Mouse (Mus musculus): ENCODE data around the gene Rbm34. TPM values are rescaled to one million over a fixed set of nuclear protein-coding genes. Genes with fewer than 3 reads are reported as not detected.

Rbm34 gene
- 19.7 and 22.1 TPM in 2 replicates for polyA plus RNA-seq (2014; fragmentation: Nextera tagmentation; extraction: Ambion mirVana)

DNA sequence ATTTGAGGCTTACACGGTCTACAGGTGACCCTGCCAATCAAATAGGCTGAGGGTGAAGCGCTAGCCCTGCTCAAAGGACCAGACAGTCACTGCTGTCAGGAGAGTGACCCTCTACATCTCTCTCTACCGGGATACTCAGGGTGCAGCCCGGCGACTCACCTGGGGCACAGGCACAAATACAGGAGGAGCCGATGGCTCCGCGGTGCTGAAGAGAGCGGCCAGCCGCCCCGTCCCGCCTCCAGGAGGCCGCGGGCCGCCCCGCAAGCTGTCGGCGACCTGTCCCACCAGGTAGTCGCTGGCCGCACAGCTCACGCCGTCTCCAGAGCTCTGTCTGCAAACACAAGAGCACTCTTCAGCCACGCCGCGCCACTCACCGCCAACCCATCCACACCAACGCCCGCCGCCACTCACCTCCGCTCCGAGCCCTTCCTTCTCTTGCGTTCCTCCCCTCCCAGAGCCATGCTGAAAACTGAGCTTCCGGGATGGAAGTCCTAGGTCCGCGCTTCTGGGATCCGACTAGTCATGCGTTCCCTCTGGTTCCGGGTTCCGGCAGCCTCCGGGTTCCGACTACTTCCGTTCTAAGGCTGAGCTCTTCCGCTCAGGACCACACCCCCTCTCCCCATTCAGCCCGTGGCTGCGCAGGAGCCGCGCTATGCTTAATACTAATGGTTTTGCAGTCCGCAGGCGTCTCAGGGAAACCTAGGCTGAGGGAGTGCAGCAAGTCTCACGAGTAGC, at the start of gene Rbm34:
Gene Rbm34 (minus strand): TSS at position 493 of the 735 bp plus-strand sequence.
- peak; percentile 98 for DNase-seq (ENCODE audit: low spot score)
- no peaks in the 10 kb centered on the region for H3K27me3 ChIP-seq (replicated peaks; ENCODE audit: control insufficient read depth, insufficient read depth, low read length)
- ATAC-seq: peak; percentile 99
- peak within 1 kb of the TSS; percentile 88 for H3K4me3 ChIP-seq (ENCODE audit: low read depth, low read length)
- peak within 1 kb of the TSS; percentile 87 for H3K9ac ChIP-seq (ENCODE audit: low read length)
- under 1% methylated on average over 50 of the region's 50 CpGs for WGBS
- peaks cover 22% of the 10 kb centered on the region for H3K36me3 ChIP-seq (ENCODE audit: control insufficient read depth, insufficient read depth, low read length)
- H3K27ac ChIP-seq (ENCODE audit: low read depth, low read length): peak within 1 kb of the TSS; percentile 84
- peak within 1 kb of the TSS; percentile 86 for H3K4me2 ChIP-seq (ENCODE audit: low read length)
- H3K9me3 ChIP-seq (replicated peaks; ENCODE audit: control insufficient read depth, low read length): no peaks in the 10 kb centered on the region
- H3K4me1 ChIP-seq (ENCODE audit: control insufficient read depth, insufficient read depth, low read length): peaks cover 3% of the 10 kb centered on the region; the same call in 1 of the 2 replicates

DNA sequence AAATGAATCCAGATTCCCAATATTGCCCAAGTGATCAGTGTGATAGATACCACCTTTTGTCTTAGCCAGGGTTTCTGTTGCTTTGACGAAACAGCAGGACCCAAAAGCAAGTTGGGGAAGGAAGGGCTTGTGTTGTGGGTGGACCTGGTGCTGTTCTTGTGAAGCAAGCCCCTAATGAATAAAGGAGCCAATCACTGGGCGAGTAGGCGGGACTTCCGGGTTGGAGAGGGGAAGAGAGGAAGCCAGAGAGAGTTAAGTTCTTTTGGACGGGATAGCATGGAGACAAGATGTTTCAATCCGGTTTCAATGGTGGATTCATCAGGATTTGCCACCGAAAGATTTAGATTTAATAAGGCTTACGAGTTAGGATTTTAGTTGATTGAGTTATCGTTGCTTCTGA, 40.8 kb upstream of the Rbm34 start:
- H3K4me1 ChIP-seq (ENCODE audit: control insufficient read depth, insufficient read depth, low read length): no peaks in the 10 kb centered on the region
- H3K36me3 ChIP-seq (ENCODE audit: control insufficient read depth, insufficient read depth, low read length): no peaks in the 10 kb centered on the region
- H3K27me3 ChIP-seq (replicated peaks; ENCODE audit: control insufficient read depth, insufficient read depth, low read length): no peaks in the 10 kb centered on the region
- H3K9me3 ChIP-seq (replicated peaks; ENCODE audit: control insufficient read depth, low read length): no peaks in the 10 kb centered on the region
- no peak for ATAC-seq
- no peak overlapping the region for H3K4me2 ChIP-seq (ENCODE audit: low read length)
- no peak overlapping the region for H3K4me3 ChIP-seq (ENCODE audit: low read depth, low read length)
- H3K27ac ChIP-seq (ENCODE audit: low read depth, low read length): no peak overlapping the region
- no peak overlapping the region for H3K9ac ChIP-seq (ENCODE audit: low read length)
- no peak for DNase-seq (ENCODE audit: low spot score)
- WGBS: 63% methylated on average over 9 of the region's 9 CpGs

DNA sequence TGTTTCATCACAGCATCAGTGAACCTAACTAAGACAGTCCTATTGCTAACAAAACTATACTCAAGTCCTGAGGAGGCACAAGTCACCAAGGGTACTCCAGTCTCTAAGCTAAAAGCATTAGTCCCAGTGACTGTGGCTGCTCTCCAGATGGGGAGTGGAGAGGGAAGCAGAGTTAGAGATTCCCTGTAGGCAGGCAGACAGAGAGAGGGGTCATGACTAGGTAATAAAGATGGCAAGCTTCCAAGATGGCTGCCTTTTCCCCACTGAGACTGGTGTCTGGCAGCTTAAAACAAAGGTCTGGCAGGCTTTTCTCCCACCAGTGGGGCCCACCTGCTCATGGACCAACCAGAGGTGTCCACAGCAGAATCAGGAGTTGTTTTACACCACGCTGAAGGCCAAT, 23.6 kb upstream of the Rbm34 start:
- no peak overlapping the region for H3K4me2 ChIP-seq (ENCODE audit: low read length)
- H3K36me3 ChIP-seq (ENCODE audit: control insufficient read depth, insufficient read depth, low read length): no peaks in the 10 kb centered on the region
- H3K4me3 ChIP-seq (ENCODE audit: low read depth, low read length): no peak overlapping the region
- WGBS: 38% methylated on average over 1 of the region's 1 CpGs
- H3K4me1 ChIP-seq (ENCODE audit: control insufficient read depth, insufficient read depth, low read length): no peaks in the 10 kb centered on the region
- no peak overlapping the region for H3K9ac ChIP-seq (ENCODE audit: low read length)
- DNase-seq (ENCODE audit: low spot score) (no peak), ATAC-seq (no peak)
- H3K27ac ChIP-seq (ENCODE audit: low read depth, low read length): no peak overlapping the region
- H3K27me3 ChIP-seq (replicated peaks; ENCODE audit: control insufficient read depth, insufficient read depth, low read length): no peaks in the 10 kb centered on the region
- H3K9me3 ChIP-seq (replicated peaks; ENCODE audit: control insufficient read depth, low read length): no peaks in the 10 kb centered on the region

- Histone ChIP-seq H3K4me3 (ENCODE audit: low read depth, low read length) (no peak overlapping the region), H3K36me3 (ENCODE audit: control insufficient read depth, insufficient read depth, low read length) (no peaks in the 10 kb centered on the region), H3K27ac (ENCODE audit: low read depth, low read length) (no peak overlapping the region), H3K9me3 (replicated peaks; ENCODE audit: control insufficient read depth, low read length) (no peaks in the 10 kb centered on the region), H3K4me1 (ENCODE audit: control insufficient read depth, insufficient read depth, low read length) (no peaks in the 10 kb centered on the region), H3K9ac (ENCODE audit: low read length) (no peak overlapping the region), H3K27me3 (replicated peaks; ENCODE audit: control insufficient read depth, insufficient read depth, low read length) (no peaks in the 10 kb centered on the region), H3K4me2 (ENCODE audit: low read length) (no peak overlapping the region)
- ATAC-seq (no peak), DNase-seq (ENCODE audit: low spot score) (peak; percentile 68)
- 82% methylated on average over 5 of the region's 5 CpGs for WGBS
These were observed 18.7 kb upstream of the Rbm34 start for GRCm38 (mm10) chr8:126989363-126990153.

- Histone ChIP-seq H3K9ac (ENCODE audit: low read length) (no peak overlapping the region), H3K9me3 (replicated peaks; ENCODE audit: control insufficient read depth, low read length) (no peaks in the 10 kb centered on the region), H3K4me2 (ENCODE audit: low read length) (no peak overlapping the region), H3K27ac (ENCODE audit: low read depth, low read length) (no peak overlapping the region), H3K27me3 (replicated peaks; ENCODE audit: control insufficient read depth, insufficient read depth, low read length) (no peaks in the 10 kb centered on the region), H3K4me3 (ENCODE audit: low read depth, low read length) (no peak overlapping the region), H3K4me1 (ENCODE audit: control insufficient read depth, insufficient read depth, low read length) (no peaks in the 10 kb centered on the region), H3K36me3 (ENCODE audit: control insufficient read depth, insufficient read depth, low read length) (no peaks in the 10 kb centered on the region)
- 67% methylated on average over 16 of the region's 16 CpGs for WGBS
- no peak for ATAC-seq
- peak; percentile 30 for DNase-seq (ENCODE audit: low spot score)
These were observed 17.6 kb upstream of the Rbm34 start for GRCm38 (mm10) chr8:126988346-126989006.

- H3K36me3 ChIP-seq (ENCODE audit: control insufficient read depth, insufficient read depth, low read length): no peaks in the 10 kb centered on the region
- no peaks in the 10 kb centered on the region for H3K4me1 ChIP-seq (ENCODE audit: control insufficient read depth, insufficient read depth, low read length)
- 3% methylated on average over 12 of the region's 12 CpGs for WGBS
- peak; percentile 91 for DNase-seq (ENCODE audit: low spot score)
- peak; percentile 68 for ATAC-seq
- H3K27ac ChIP-seq (ENCODE audit: low read depth, low read length): no peak overlapping the region
- H3K4me2 ChIP-seq (ENCODE audit: low read length): 0 out of 2 replicates have a peak overlapping the region, but pooled peaks have one; percentile 12
- H3K4me3 ChIP-seq (ENCODE audit: low read depth, low read length): no peak overlapping the region
- no peaks in the 10 kb centered on the region for H3K27me3 ChIP-seq (replicated peaks; ENCODE audit: control insufficient read depth, insufficient read depth, low read length)
- no peak overlapping the region for H3K9ac ChIP-seq (ENCODE audit: low read length)
- no peaks in the 10 kb centered on the region for H3K9me3 ChIP-seq (replicated peaks; ENCODE audit: control insufficient read depth, low read length)
These were observed 15.6 kb upstream of the Rbm34 start for GRCm38 (mm10) chr8:126986495-126986894.

DNA sequence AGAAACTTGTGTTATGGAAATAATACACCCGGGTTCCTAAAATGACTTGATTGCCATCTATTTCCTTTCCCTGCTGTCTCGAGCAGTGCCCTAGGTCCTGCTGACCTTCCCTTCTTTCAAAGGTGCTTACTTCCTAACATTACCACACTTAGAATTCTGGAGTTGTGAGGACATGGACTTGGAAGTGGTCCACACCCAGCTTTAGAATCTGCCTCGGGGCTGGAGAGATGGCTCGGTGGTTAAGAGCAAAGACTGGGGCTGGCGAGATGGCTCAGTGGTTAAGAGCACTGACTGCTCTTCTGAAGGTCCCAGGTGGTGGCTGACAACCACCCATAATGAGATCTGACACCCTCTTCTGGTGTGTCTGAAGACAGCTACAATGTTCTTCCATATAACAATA, 9.2 kb upstream of the Rbm34 start:
- Histone ChIP-seq H3K9ac (ENCODE audit: low read length) (no peak overlapping the region), H3K9me3 (replicated peaks; ENCODE audit: control insufficient read depth, low read length) (no peaks in the 10 kb centered on the region), H3K36me3 (ENCODE audit: control insufficient read depth, insufficient read depth, low read length) (no peaks in the 10 kb centered on the region), H3K4me2 (ENCODE audit: low read length) (no peak overlapping the region), H3K4me3 (ENCODE audit: low read depth, low read length) (no peak overlapping the region), H3K27ac (ENCODE audit: low read depth, low read length) (no peak overlapping the region), H3K27me3 (replicated peaks; ENCODE audit: control insufficient read depth, insufficient read depth, low read length) (no peaks in the 10 kb centered on the region; the same call in 1 of the 2 replicates), H3K4me1 (ENCODE audit: control insufficient read depth, insufficient read depth, low read length) (no peaks in the 10 kb centered on the region)
- 73% methylated on average over 5 of the region's 5 CpGs for WGBS
- ATAC-seq (no peak), DNase-seq (ENCODE audit: low spot score) (no peak)

- H3K27me3 ChIP-seq (replicated peaks; ENCODE audit: control insufficient read depth, insufficient read depth, low read length): no peaks in the 10 kb centered on the region; the same call in 1 of the 2 replicates
- ATAC-seq: no peak
- no peaks in the 10 kb centered on the region for H3K4me1 ChIP-seq (ENCODE audit: control insufficient read depth, insufficient read depth, low read length)
- peak overlapping the region; percentile 9; the same call in 1 of the 2 replicates for H3K4me3 ChIP-seq (ENCODE audit: low read depth, low read length)
- DNase-seq (ENCODE audit: low spot score): no peak
- WGBS: 27% methylated on average over 27 of the region's 27 CpGs
- H3K9me3 ChIP-seq (replicated peaks; ENCODE audit: control insufficient read depth, low read length): no peaks in the 10 kb centered on the region
- H3K36me3 ChIP-seq (ENCODE audit: control insufficient read depth, insufficient read depth, low read length): no peaks in the 10 kb centered on the region
- no peak overlapping the region for H3K9ac ChIP-seq (ENCODE audit: low read length)
- H3K4me2 ChIP-seq (ENCODE audit: low read length): peak overlapping the region; percentile 36
- no peak overlapping the region for H3K27ac ChIP-seq (ENCODE audit: low read depth, low read length)
These were observed 8.4 kb upstream of the Rbm34 start for GRCm38 (mm10) chr8:126979091-126979920.

Measured in forebrain, embryonic 14.5 days (tissue).